Mouse (Mus musculus) liver, embryonic 11.5 days (tissue): ENCODE measurements around the gene 4930583I09Rik. TPM values are rescaled to one million over a fixed set of nuclear protein-coding genes. Genes with fewer than 3 reads are reported as not detected.

Experiments
- ATAC-seq: fragments of 200-750 bp; cut with Nextera tagmentation; replicated peaks from 2 replicates; pipeline ENCODE4 v1.8.0; 2017; ENCODE audit warnings: moderate number of reproducible peaks, mild to moderate bottlenecking, moderate TSS enrichment, moderate library complexity; ENCODE audit not compliant: low FRiP score
- DNase-seq: peaks from one replicate; pipeline ENCODE4 v3.0.0-alpha.2; 2017; ENCODE audit warnings: low spot score
- H3K27ac ChIP-seq: fragments of 300-500 bp; sonication (generic); 2 replicates; pipeline ENCODE4 v1.5.1; 2014; ENCODE audit warnings: mild to moderate bottlenecking, low read depth, low read length, control low read depth
- H3K27me3 ChIP-seq: fragments of 300-500 bp; sonication (generic); replicated peaks from 2 replicates; pipeline ENCODE4 v1.6.1; 2014; ENCODE audit warnings: low read length, mixed read lengths; ENCODE audit not compliant: control insufficient read depth, insufficient read depth
- H3K36me3 ChIP-seq: fragments of 300-500 bp; sonication (generic); 2 replicates; pipeline ENCODE4 v1.6.1; 2014; ENCODE audit warnings: mild to moderate bottlenecking, low read length, moderate library complexity, mixed read lengths; ENCODE audit not compliant: control insufficient read depth, insufficient read depth
- H3K4me1 ChIP-seq: fragments of 300-500 bp; sonication (generic); replicated peaks from 2 replicates; pipeline ENCODE4 v1.6.1; 2014; ENCODE audit warnings: low read length, mixed read lengths; ENCODE audit not compliant: control insufficient read depth, insufficient read depth
- H3K4me2 ChIP-seq: fragments of 300-500 bp; sonication (generic); 2 replicates; pipeline ENCODE4 v1.6.1; 2014; ENCODE audit warnings: mild to moderate bottlenecking, control low read depth, moderate library complexity
- H3K4me3 ChIP-seq: fragments of 300-500 bp; sonication (generic); 2 replicates; pipeline ENCODE4 v1.5.1; 2014; ENCODE audit warnings: low read depth, low read length, control low read depth
- H3K9ac ChIP-seq: fragments of 300-500 bp; sonication (generic); 2 replicates; pipeline ENCODE4 v1.6.1; 2014; ENCODE audit warnings: low read depth, low read length, control low read depth
- H3K9me3 ChIP-seq: fragments of 300-500 bp; sonication (generic); 2 replicates; pipeline ENCODE4 v1.6.1; 2016; ENCODE audit warnings: low read length, inconsistent platforms, mixed read lengths; ENCODE audit not compliant: control insufficient read depth
- WGBS: fragments of 180-500 bp; shearing (Covaris S2); extraction: QIAGEN DNeasy Blood & Tissue Kit; methylation state at CpG from one replicate; pipeline ENCODE4 v1.1.7; 2014; 5-methylcytosine and 5-hydroxymethylcytosine counted together
- polyA plus RNA-seq: library from polyadenylated mRNA; unstranded; fragments of >200 nt; fragmentation: Nextera tagmentation; extraction: Ambion mirVana; gene quantifications from 2 replicates; pipeline ENCODE4 v1.2.1, GENCODE M21; 2014

The 4930583I09Rik gene
- polyA plus RNA-seq, 1 experiment from 2014 or later, result not detected

DNA sequence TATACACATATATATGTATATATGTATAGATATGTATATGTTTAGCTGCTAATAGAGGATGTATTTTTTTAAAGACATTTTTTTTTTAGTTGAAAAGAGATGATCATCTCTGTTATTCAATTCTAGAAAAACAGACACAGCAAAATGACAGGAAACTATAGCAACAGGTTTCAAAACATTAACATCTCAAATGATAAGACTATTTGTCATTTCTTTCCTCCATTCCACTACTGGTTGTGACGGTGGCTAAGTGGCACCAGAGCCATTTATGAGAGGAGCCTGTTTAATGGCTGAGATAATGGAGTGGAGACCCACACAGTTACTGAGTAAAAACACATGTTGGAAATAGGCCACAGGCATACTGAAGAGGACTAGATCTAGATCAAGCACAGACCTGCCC lies 49.9 kb downstream of the 4930583I09Rik start:
- H3K4me3 ChIP-seq, result no peak overlapping the region
- no peak overlapping the region for H3K27ac ChIP-seq
- no peaks in the 10 kb centered on the region for H3K9me3 ChIP-seq
- no peaks in the 10 kb centered on the region for H3K4me1 ChIP-seq
- ATAC-seq (no peak), DNase-seq (no peak)
- H3K9ac ChIP-seq, result no peak overlapping the region
- no peaks in the 10 kb centered on the region for H3K36me3 ChIP-seq
- H3K27me3 ChIP-seq, result no peaks in the 10 kb centered on the region
- H3K4me2 ChIP-seq, result no peak overlapping the region
- 49% methylated on average over 1 of the region's 1 CpGs for WGBS

Other genes with a start within 250 kb of the 4930583I09Rik start
- gene Man2a1, start 235.3 kb downstream of the 4930583I09Rik start, polyA plus RNA-seq, result 5.7 and 6.8 TPM in 2 replicates